Mouse (Mus musculus) limb, embryonic 15.5 days (tissue): Measurements from ENCODE around the gene Tenm3. TPM values are rescaled to one million over a fixed set of nuclear protein-coding genes. Genes with fewer than 3 reads are reported as not detected.

Experiments used
- ATAC-seq: fragments of 200-750 bp; cut with Nextera tagmentation; 2 replicates; pipeline ENCODE4 v1.8.0; 2017; ENCODE audit warnings: low read depth, moderate TSS enrichment; ENCODE audit not compliant: insufficient number of reproducible peaks, low FRiP score, low TSS enrichment
- H3K27ac ChIP-seq: fragments of 300-500 bp; sonication (generic); 2 replicates; pipeline ENCODE4 v1.5.1; 2015; ENCODE audit warnings: moderate library complexity, mild to moderate bottlenecking, inconsistent platforms
- H3K27me3 ChIP-seq: fragments of 300-500 bp; sonication (generic); 2 replicates; pipeline ENCODE4 v1.6.1; 2015; ENCODE audit warnings: inconsistent platforms
- H3K36me3 ChIP-seq: fragments of 300-500 bp; sonication (generic); 2 replicates; pipeline ENCODE4 v1.6.1; 2015; ENCODE audit warnings: inconsistent platforms
- H3K4me1 ChIP-seq: fragments of 300-500 bp; sonication (generic); 2 replicates; pipeline ENCODE4 v1.6.1; 2015; ENCODE audit warnings: inconsistent platforms
- H3K4me2 ChIP-seq: fragments of 300-500 bp; sonication (generic); 2 replicates; pipeline ENCODE4 v1.6.1; 2015; ENCODE audit warnings: mild to moderate bottlenecking, inconsistent platforms
- H3K4me3 ChIP-seq: fragments of 300-500 bp; sonication (generic); 2 replicates; pipeline ENCODE4 v1.5.1; 2015; ENCODE audit warnings: mild to moderate bottlenecking, inconsistent platforms
- H3K9ac ChIP-seq: fragments of 300-500 bp; sonication (generic); 2 replicates; pipeline ENCODE4 v1.6.1; 2015; ENCODE audit warnings: inconsistent platforms
- H3K9me3 ChIP-seq: fragments of 300-500 bp; sonication (generic); 2 replicates; pipeline ENCODE4 v1.6.1; 2016; ENCODE audit warnings: inconsistent platforms
- WGBS: fragments of 180-500 bp; shearing (Covaris S2); methylation state at CpG from one replicate; pipeline ENCODE4 v1.1.7; 2015; 5-methylcytosine and 5-hydroxymethylcytosine counted together
- polyA plus RNA-seq: library from polyadenylated mRNA; unstranded; fragments of >200 nt; fragmentation: Nextera tagmentation; extraction: Ambion mirVana; gene quantifications from 2 replicates; pipeline ENCODE4 v1.2.1, GENCODE M21; 2015

The Tenm3 gene
- polyA plus RNA-seq, 1 experiment from 2014 or later, result 35.5 TPM

- H3K36me3 ChIP-seq, result no peaks in the 10 kb centered on the region
- ATAC-seq, result no peak
- WGBS, result 63% methylated on average over 10 of the region's 10 CpGs
- no peaks in the 10 kb centered on the region for H3K9me3 ChIP-seq
- H3K4me2 ChIP-seq, result no peak overlapping the region
- no peak overlapping the region for H3K9ac ChIP-seq
- H3K27ac ChIP-seq, result no peak overlapping the region
- 0 out of 2 replicates have a peak, but pooled peaks cover 11% of the 10 kb centered on the region for H3K4me1 ChIP-seq
- H3K27me3 ChIP-seq, result no peaks in the 10 kb centered on the region
- H3K4me3 ChIP-seq, result no peak overlapping the region
Observed at GRCm38 (mm10) chr8:48690665-48691395, 152.9 kb downstream of the Tenm3 start.

- no peak overlapping the region for H3K27ac ChIP-seq
- no peak overlapping the region for H3K4me3 ChIP-seq
- H3K9ac ChIP-seq, result no peak overlapping the region
- H3K4me2 ChIP-seq, result no peak overlapping the region
- H3K36me3 ChIP-seq, result no peaks in the 10 kb centered on the region
- no peaks in the 10 kb centered on the region for H3K27me3 ChIP-seq
- 61% methylated on average over 4 of the region's 4 CpGs for WGBS
- H3K4me1 ChIP-seq, result 0 out of 2 replicates have a peak, but pooled peaks cover 11% of the 10 kb centered on the region
- no peaks in the 10 kb centered on the region for H3K9me3 ChIP-seq
- ATAC-seq, result no peak
Observed at GRCm38 (mm10) chr8:48688706-48689105, 155.0 kb downstream of the Tenm3 start.

- no peaks in the 10 kb centered on the region for H3K9me3 ChIP-seq
- WGBS, result 30% methylated on average over 9 of the region's 9 CpGs
- H3K4me2 ChIP-seq, result no peak overlapping the region
- no peaks in the 10 kb centered on the region for H3K36me3 ChIP-seq
- no peak overlapping the region; the same call in 1 of the 2 replicates for H3K27ac ChIP-seq
- H3K9ac ChIP-seq, result no peak overlapping the region
- ATAC-seq, result no peak
- H3K4me3 ChIP-seq, result no peak overlapping the region
- no peaks in the 10 kb centered on the region for H3K27me3 ChIP-seq
- 0 out of 2 replicates have a peak, but pooled peaks cover 11% of the 10 kb centered on the region for H3K4me1 ChIP-seq
Observed at GRCm38 (mm10) chr8:48688188-48688587, 155.6 kb downstream of the Tenm3 start.

- H3K4me1 ChIP-seq, result peaks cover 20% of the 10 kb centered on the region; the same call in 1 of the 2 replicates
- H3K27ac ChIP-seq, result no peak overlapping the region
- no peak overlapping the region for H3K9ac ChIP-seq
- WGBS, result 74% methylated on average over 2 of the region's 2 CpGs
- H3K27me3 ChIP-seq, result no peaks in the 10 kb centered on the region
- H3K4me2 ChIP-seq, result no peak overlapping the region
- ATAC-seq, result no peak
- no peaks in the 10 kb centered on the region for H3K36me3 ChIP-seq
- H3K9me3 ChIP-seq, result no peaks in the 10 kb centered on the region
- H3K4me3 ChIP-seq, result no peak overlapping the region
Observed at GRCm38 (mm10) chr8:48673476-48673875, 170.3 kb downstream of the Tenm3 start.

- Histone ChIP-seq H3K4me1 (peaks cover 20% of the 10 kb centered on the region; the same call in 1 of the 2 replicates), H3K27me3 (no peaks in the 10 kb centered on the region), H3K9me3 (no peaks in the 10 kb centered on the region), H3K4me2 (no peak overlapping the region), H3K27ac (no peak overlapping the region), H3K36me3 (no peaks in the 10 kb centered on the region), H3K4me3 (no peak overlapping the region), H3K9ac (no peak overlapping the region)
- ATAC-seq, result no peak
- 85% methylated on average over 11 of the region's 11 CpGs for WGBS
Observed at GRCm38 (mm10) chr8:48672471-48672870, 171.3 kb downstream of the Tenm3 start.

- Histone ChIP-seq H3K4me3 (no peak overlapping the region), H3K4me1 (peaks cover 20% of the 10 kb centered on the region; the same call in 1 of the 2 replicates), H3K27me3 (no peaks in the 10 kb centered on the region), H3K9me3 (no peaks in the 10 kb centered on the region), H3K27ac (no peak overlapping the region), H3K36me3 (no peaks in the 10 kb centered on the region), H3K9ac (no peak overlapping the region), H3K4me2 (no peak overlapping the region)
- 30% methylated on average over 4 of the region's 4 CpGs for WGBS
- no peak for ATAC-seq
Observed at GRCm38 (mm10) chr8:48671318-48671717, 172.4 kb downstream of the Tenm3 start.

GRCm38 (mm10) chr8:48670895-48671294 is 172.9 kb downstream of the Tenm3 start:
- no peak overlapping the region for H3K27ac ChIP-seq
- 15% methylated on average over 3 of the region's 3 CpGs for WGBS
- H3K9ac ChIP-seq, result no peak overlapping the region

GRCm38 (mm10) chr8:48670387-48670786 is 173.4 kb downstream of the Tenm3 start:
- no peaks in the 10 kb centered on the region for H3K9me3 ChIP-seq
- peaks cover 20% of the 10 kb centered on the region; the same call in 1 of the 2 replicates for H3K4me1 ChIP-seq
- H3K4me3 ChIP-seq, result no peak overlapping the region
- no peak overlapping the region for H3K27ac ChIP-seq
- 38% methylated on average over 1 of the region's 1 CpGs for WGBS
- H3K27me3 ChIP-seq, result no peaks in the 10 kb centered on the region
- H3K4me2 ChIP-seq, result no peak overlapping the region
- H3K9ac ChIP-seq, result no peak overlapping the region
- H3K36me3 ChIP-seq, result no peaks in the 10 kb centered on the region
- ATAC-seq, result no peak

More at GRCm38 (mm10) chr8:48670895-48671294, 172.9 kb downstream of the Tenm3 start:
- H3K9me3 ChIP-seq, result no peaks in the 10 kb centered on the region
- no peak for ATAC-seq
- no peaks in the 10 kb centered on the region for H3K27me3 ChIP-seq
- H3K4me2 ChIP-seq, result no peak overlapping the region
- peaks cover 20% of the 10 kb centered on the region; the same call in 1 of the 2 replicates for H3K4me1 ChIP-seq
- H3K4me3 ChIP-seq, result no peak overlapping the region
- no peaks in the 10 kb centered on the region for H3K36me3 ChIP-seq

GRCm38 (mm10) chr8:48665193-48665592 is 178.6 kb downstream of the Tenm3 start:
- 90% methylated on average over 3 of the region's 3 CpGs for WGBS
- Histone ChIP-seq H3K4me3 (no peak overlapping the region), H3K4me1 (0 out of 2 replicates have a peak, but pooled peaks cover 6% of the 10 kb centered on the region), H3K9ac (no peak overlapping the region), H3K36me3 (no peaks in the 10 kb centered on the region), H3K27me3 (no peaks in the 10 kb centered on the region), H3K4me2 (no peak overlapping the region), H3K9me3 (no peaks in the 10 kb centered on the region), H3K27ac (no peak overlapping the region)
- ATAC-seq, result no peak

- Histone ChIP-seq H3K4me3 (no peak overlapping the region), H3K27ac (no peak overlapping the region), H3K9ac (no peak overlapping the region), H3K36me3 (no peaks in the 10 kb centered on the region), H3K27me3 (no peaks in the 10 kb centered on the region), H3K4me1 (0 out of 2 replicates have a peak, but pooled peaks cover 2% of the 10 kb centered on the region), H3K9me3 (no peaks in the 10 kb centered on the region), H3K4me2 (no peak overlapping the region)
- ATAC-seq, result no peak
- WGBS, result 83% methylated on average over 1 of the region's 1 CpGs
Observed at GRCm38 (mm10) chr8:48659226-48659625, 184.5 kb downstream of the Tenm3 start.

- 0 out of 2 replicates have a peak, but pooled peaks cover 2% of the 10 kb centered on the region for H3K4me1 ChIP-seq
- H3K9me3 ChIP-seq, result no peaks in the 10 kb centered on the region
- 38% methylated on average over 15 of the region's 15 CpGs for WGBS
- no peak for ATAC-seq
- no peak overlapping the region for H3K4me2 ChIP-seq
- no peak overlapping the region for H3K4me3 ChIP-seq
- no peaks in the 10 kb centered on the region for H3K36me3 ChIP-seq
- no peaks in the 10 kb centered on the region for H3K27me3 ChIP-seq
- H3K27ac ChIP-seq, result no peak overlapping the region
- no peak overlapping the region for H3K9ac ChIP-seq
Observed at GRCm38 (mm10) chr8:48655381-48656043, 188.2 kb downstream of the Tenm3 start.

- no peaks in the 10 kb centered on the region; the same call in 1 of the 2 replicates for H3K4me1 ChIP-seq
- no peaks in the 10 kb centered on the region for H3K9me3 ChIP-seq
- H3K36me3 ChIP-seq, result no peaks in the 10 kb centered on the region
- no peaks in the 10 kb centered on the region for H3K27me3 ChIP-seq
- no peak overlapping the region for H3K4me3 ChIP-seq
- 64% methylated on average over 7 of the region's 7 CpGs for WGBS
- ATAC-seq, result no peak
- no peak overlapping the region for H3K9ac ChIP-seq
- H3K4me2 ChIP-seq, result no peak overlapping the region
- no peak overlapping the region for H3K27ac ChIP-seq
Observed at GRCm38 (mm10) chr8:48649845-48650244, 193.9 kb downstream of the Tenm3 start.
